ENCODE assay signal across 19 mouse cellular contexts in the genomic region with DNA sequence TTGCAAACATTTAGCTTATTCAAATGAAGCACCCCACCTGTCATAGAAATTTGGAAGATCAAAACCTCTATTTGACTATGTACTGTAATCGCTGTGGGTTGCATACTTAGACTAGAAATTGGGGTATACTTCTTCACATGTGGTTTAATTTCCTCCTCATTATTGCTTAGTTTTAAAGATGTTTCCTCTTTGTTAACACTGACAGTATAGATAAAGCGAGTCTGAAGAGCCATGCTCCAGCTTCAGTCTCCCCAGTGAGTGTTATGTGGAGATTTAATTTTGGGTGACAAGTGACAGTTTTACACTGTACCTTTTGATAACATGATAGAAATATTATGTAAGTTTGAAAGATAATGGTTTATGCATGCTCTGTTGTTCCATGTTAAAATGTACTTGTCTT.
"Had no signal": no experiment of that assay in that cellular context is flagged by ENCODE, and none has a peak within 500 bp of the region (broad histone marks: within the 10 kb centered on the region; RNA-seq: fewer than 3 reads in every experiment).

No protein-coding gene starts in this region.

- ATAC-seq: liver, embryonic 12.5 days; midbrain, embryonic 13.5 days; midbrain, embryonic 16.5 days had no signal

- H3K27ac ChIP-seq: limb, embryonic 12.5 days; limb, embryonic 15.5 days; liver, embryonic 12.5 days; liver, embryonic 15.5 days; midbrain, embryonic 10.5 days; midbrain, embryonic 13.5 days; stomach, embryonic 15.5 days had no signal

- H3K9ac ChIP-seq: limb, embryonic 12.5 days; limb, embryonic 15.5 days; liver, embryonic 12.5 days; liver, embryonic 15.5 days; midbrain, embryonic 13.5 days; stomach, embryonic 15.5 days had no signal

- H3K27me3 ChIP-seq: limb, embryonic 12.5 days; limb, embryonic 15.5 days; liver, embryonic 12.5 days; liver, embryonic 15.5 days; midbrain, embryonic 13.5 days; stomach, embryonic 15.5 days had no signal

- H3K9me3 ChIP-seq: limb, embryonic 12.5 days; limb, embryonic 15.5 days; liver, embryonic 12.5 days; liver, embryonic 15.5 days; midbrain, embryonic 10.5 days; midbrain, embryonic 13.5 days; stomach, embryonic 15.5 days had no signal

- H3K4me2 ChIP-seq: limb, embryonic 12.5 days; limb, embryonic 15.5 days; liver, embryonic 12.5 days; liver, embryonic 15.5 days; midbrain, embryonic 13.5 days; stomach, embryonic 15.5 days had no signal

- H3K4me3 ChIP-seq: limb, embryonic 12.5 days; limb, embryonic 15.5 days; liver, embryonic 12.5 days; liver, embryonic 15.5 days; midbrain, embryonic 10.5 days; midbrain, embryonic 13.5 days; stomach, embryonic 15.5 days had no signal

- H3K4me1 ChIP-seq: liver, embryonic 15.5 days; midbrain, embryonic 10.5 days; stomach, embryonic 15.5 days had no signal

- DNase-seq: kidney, adult 9 months; kidney, postnatal 14 days; kidney, postnatal 4 days; left cerebral cortex, postnatal 4 days; lung, adult 2 months; lung, postnatal 14 days; lung, postnatal 4 days; right cerebral cortex, adult 18-20 months; right cerebral cortex, postnatal 14 days; right cerebral cortex, postnatal 4 days; thymus, postnatal 36 days had no signal

- H3K36me3 ChIP-seq: limb, embryonic 12.5 days; limb, embryonic 15.5 days; liver, embryonic 12.5 days; liver, embryonic 15.5 days; midbrain, embryonic 10.5 days; midbrain, embryonic 13.5 days; stomach, embryonic 15.5 days had no signal
